Mouse (Mus musculus) megakaryocyte, embryonic 14.5 days (primary cell): ENCODE data around the gene Lin28b. TPM values are rescaled to one million over a fixed set of nuclear protein-coding genes. Genes with fewer than 3 reads are reported as not detected.
A peak's percentile ranks its signal among the peaks of the same experiment; 100 is the strongest.
"Not testable (repeated sequence)": the region's sequence is repeated elsewhere in the genome, so short reads cannot be mapped to it uniquely, and the experiment has no call there.

Experiments
- H3K27me3 ChIP-seq: replicated peaks from 2 replicates; pipeline ENCODE3; 2012; ENCODE audit warnings: inconsistent platforms
- H3K36me3 ChIP-seq: replicated peaks from 2 replicates; pipeline ENCODE3; 2012; ENCODE audit warnings: low read length, inconsistent platforms, mixed read lengths
- H3K4me1 ChIP-seq: 2 replicates; pipeline ENCODE4 v1.6.1; 2012; ENCODE audit warnings: inconsistent platforms
- H3K4me3 ChIP-seq: replicated peaks from 2 replicates; pipeline ENCODE3; 2012; ENCODE audit warnings: moderate library complexity, mild to moderate bottlenecking, inconsistent platforms
- H3K9me3 ChIP-seq: 2 replicates; pipeline ENCODE4 v1.6.1; 2012; ENCODE audit warnings: inconsistent platforms
- FLI1 ChIP-seq: IDR thresholded peaks from 2 replicates; pipeline ENCODE4 v1.6.1; 2012; ENCODE audit warnings: low read length, inconsistent platforms, mixed read lengths
- GATA1 ChIP-seq: IDR thresholded peaks from 3 replicates; pipeline ENCODE4 v1.6.1; 2012; ENCODE audit warnings: mixed read lengths, low read length, inconsistent platforms, borderline replicate concordance
- polyA plus RNA-seq: library from polyadenylated mRNA; stranded (reverse); fragments of >175 nt; gene quantifications from 2 replicates; pipeline ENCODE4 v1.2.3, GENCODE M21; 2012; ENCODE audit warnings: low replicate concordance; ENCODE audit not compliant: insufficient read depth

Gene Lin28b
- polyA plus RNA-seq, 1 experiment: 0.48 TPM

DNA sequence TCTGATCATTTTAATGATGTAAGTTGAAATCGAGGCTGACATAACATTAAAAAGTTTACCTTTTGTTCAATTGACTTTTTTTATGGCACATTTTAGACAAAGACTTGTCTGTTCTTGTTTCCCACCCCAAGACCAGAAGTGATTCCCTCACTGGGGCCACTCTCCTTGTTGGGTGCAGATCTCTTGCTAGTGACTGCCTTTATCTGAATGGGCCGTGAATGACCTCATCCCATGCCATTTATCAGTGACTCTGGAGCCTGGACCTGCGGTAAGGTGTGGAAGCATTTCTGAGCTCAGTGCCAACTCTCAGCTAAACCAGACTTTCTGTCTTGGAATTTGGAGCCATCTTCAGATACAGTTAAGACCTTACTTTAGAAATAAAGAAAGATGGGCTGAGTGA, 116.6 kb downstream of the Lin28b start:
- TF ChIP-seq FLI1 (no peak), GATA1 (no peak)
- Histone ChIP-seq H3K36me3 (no peaks in the 10 kb centered on the region), H3K4me1 (peaks cover 5% of the 10 kb centered on the region; the same call in 1 of the 2 replicates), H3K9me3 (no peaks in the 10 kb centered on the region), H3K27me3 (peaks cover 13% of the 10 kb centered on the region), H3K4me3 (no peak overlapping the region)

- Histone ChIP-seq H3K36me3 (no peaks in the 10 kb centered on the region), H3K4me1 (peaks cover 9% of the 10 kb centered on the region), H3K4me3 (no peak overlapping the region), H3K27me3 (peaks cover 26% of the 10 kb centered on the region), H3K9me3 (no peaks in the 10 kb centered on the region)
- TF ChIP-seq FLI1 (no peak), GATA1 (no peak)
Measured at GRCm38 (mm10) chr10:45366987-45367705, 119.0 kb downstream of the Lin28b start.

DNA sequence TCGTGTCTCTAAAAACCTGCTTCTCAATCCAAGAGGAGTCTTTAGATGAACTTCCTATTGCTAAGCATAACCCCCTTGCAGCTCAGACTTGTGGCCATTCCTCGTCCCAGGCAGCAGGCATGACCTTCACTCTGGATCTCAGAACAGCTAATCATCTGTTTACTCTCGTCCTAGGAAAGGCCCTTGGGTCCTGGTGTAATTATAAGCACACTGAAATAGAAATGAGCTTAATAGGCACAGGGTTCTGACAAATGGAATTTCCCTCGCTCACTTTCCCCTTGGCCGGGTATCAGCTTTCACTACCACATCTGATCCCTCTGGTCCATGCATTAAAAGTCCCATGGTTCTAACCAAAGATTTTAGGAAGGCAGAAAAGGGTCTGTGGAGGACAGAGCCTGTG, 122.8 kb downstream of the Lin28b start:
- H3K9me3 ChIP-seq: no peaks in the 10 kb centered on the region
- no peaks in the 10 kb centered on the region for H3K36me3 ChIP-seq
- peaks cover 40% of the 10 kb centered on the region for H3K27me3 ChIP-seq
- TF ChIP-seq GATA1 (no peak), FLI1 (no peak)
- H3K4me1 ChIP-seq: peaks cover 4% of the 10 kb centered on the region; the same call in 1 of the 2 replicates
- no peak overlapping the region for H3K4me3 ChIP-seq

DNA sequence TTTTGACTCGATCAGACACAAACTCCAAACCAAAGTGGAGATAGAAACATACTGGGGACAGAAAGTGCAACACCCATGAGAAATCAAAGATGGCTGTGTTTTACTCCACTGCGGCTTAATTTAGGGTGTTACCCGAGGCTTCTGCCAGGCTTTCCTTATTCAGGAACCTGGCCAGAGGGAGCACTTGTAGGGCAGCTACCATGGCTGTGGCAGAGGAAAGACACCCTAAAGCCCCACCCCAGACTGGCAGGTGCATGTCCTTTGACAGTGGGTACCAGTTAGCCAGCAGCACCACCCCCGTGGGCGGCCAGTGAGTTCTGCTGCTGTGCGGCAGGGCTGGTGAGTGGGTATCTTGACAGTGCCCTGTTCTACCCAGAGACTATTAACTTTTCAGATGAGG, 130.1 kb downstream of the Lin28b start:
- TF ChIP-seq FLI1 (no peak), GATA1 (no peak)
- Histone ChIP-seq H3K27me3 (peaks cover 19% of the 10 kb centered on the region), H3K36me3 (no peaks in the 10 kb centered on the region), H3K4me3 (no peak overlapping the region), H3K9me3 (no peaks in the 10 kb centered on the region), H3K4me1 (no peaks in the 10 kb centered on the region; the same call in none of the 2 replicates)

- H3K27me3 ChIP-seq, H3K4me1 ChIP-seq, H3K36me3 ChIP-seq, H3K4me3 ChIP-seq: not testable (repeated sequence)
- peaks cover 11% of the 10 kb centered on the region for H3K9me3 ChIP-seq
Measured at GRCm38 (mm10) chr10:45348143-45348542, 138.1 kb downstream of the Lin28b start.

DNA sequence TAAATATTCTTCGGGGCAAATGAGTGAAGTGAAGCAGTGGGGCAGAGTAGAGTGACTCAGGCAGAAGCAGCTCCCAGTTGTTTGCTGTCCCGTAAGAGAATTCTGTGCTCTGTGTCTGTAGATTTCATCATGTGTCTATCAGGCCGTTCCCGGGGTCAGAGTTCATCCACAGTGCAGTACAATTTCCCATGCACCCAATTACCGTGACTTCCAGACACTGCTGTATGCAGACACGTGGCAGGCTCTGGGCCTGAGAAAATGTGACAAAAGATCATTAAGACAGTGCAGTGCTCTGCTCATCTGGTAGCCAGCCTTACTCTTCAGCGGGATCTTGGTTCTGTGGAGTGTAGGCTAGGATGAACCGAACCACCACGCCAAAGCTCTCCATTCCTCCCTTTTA, 141.0 kb downstream of the Lin28b start:
- TF ChIP-seq GATA1: no peak
- TF ChIP-seq FLI1: no peak
- H3K27me3 ChIP-seq: peaks cover 1% of the 10 kb centered on the region
- peaks cover 11% of the 10 kb centered on the region for H3K9me3 ChIP-seq
- no peaks in the 10 kb centered on the region for H3K36me3 ChIP-seq
- H3K4me3 ChIP-seq: no peak overlapping the region
- no peaks in the 10 kb centered on the region for H3K4me1 ChIP-seq

DNA sequence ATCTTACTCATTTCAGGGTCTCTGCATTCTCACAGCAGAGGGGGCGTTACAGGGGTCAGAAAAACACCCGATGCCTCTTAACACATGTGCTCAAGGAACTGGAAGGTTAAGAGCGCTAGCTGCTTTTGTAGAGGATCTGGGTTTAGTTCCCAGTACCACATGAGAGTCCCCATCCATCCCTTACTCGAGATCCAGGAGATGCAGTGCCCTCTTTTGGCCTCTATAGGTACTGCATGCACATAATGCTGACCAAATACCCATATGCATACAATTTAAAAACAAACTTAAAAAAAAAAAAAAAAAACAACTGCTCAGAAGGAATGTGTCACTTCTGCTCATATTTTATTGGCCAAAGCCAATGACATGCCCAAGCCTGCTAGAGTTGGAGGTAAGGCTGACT, 141.8 kb downstream of the Lin28b start:
- no peak for TF ChIP-seq FLI1
- TF ChIP-seq GATA1: no peak
- Histone ChIP-seq H3K4me1 (no peaks in the 10 kb centered on the region), H3K4me3 (no peak overlapping the region), H3K36me3 (no peaks in the 10 kb centered on the region), H3K9me3 (peaks cover 11% of the 10 kb centered on the region), H3K27me3 (peaks cover 4% of the 10 kb centered on the region)

DNA sequence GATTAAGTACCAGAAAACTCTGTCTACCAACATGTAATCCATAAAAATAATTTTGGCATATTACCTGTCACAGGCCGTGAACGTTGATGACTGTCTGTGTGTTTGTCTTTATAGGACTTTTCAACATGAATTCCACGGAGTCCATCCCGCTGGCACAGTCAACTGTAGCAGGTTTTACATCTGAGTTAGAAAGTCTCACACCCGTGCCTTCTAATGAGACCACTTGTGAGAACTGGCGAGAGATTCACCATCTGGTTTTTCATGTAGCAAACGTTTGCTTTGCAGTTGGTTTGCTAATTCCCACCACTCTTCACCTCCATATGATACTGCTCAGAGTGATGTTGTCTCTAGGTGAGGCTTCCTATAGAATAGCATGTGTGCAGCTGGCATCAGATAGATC, 147.1 kb downstream of the Lin28b start:
- Histone ChIP-seq H3K4me1 (peaks cover 9% of the 10 kb centered on the region), H3K36me3 (no peaks in the 10 kb centered on the region), H3K27me3 (peaks cover 44% of the 10 kb centered on the region), H3K4me3 (no peak overlapping the region), H3K9me3 (peaks cover 3% of the 10 kb centered on the region)
- TF ChIP-seq FLI1 (no peak), GATA1 (no peak)

- Histone ChIP-seq H3K36me3 (no peaks in the 10 kb centered on the region), H3K27me3 (peaks cover 54% of the 10 kb centered on the region), H3K4me3 (peak within 1 kb of the TSS; percentile 91), H3K9me3 (peaks cover 5% of the 10 kb centered on the region), H3K4me1 (peaks cover 9% of the 10 kb centered on the region)
- no peak for TF ChIP-seq GATA1
- TF ChIP-seq FLI1: no peak
Measured at GRCm38 (mm10) chr10:45335434-45336422, 150.5 kb downstream of the Lin28b start, which contains the start of gene Bves. Bves (plus strand) TSS chr10:45335772.

DNA sequence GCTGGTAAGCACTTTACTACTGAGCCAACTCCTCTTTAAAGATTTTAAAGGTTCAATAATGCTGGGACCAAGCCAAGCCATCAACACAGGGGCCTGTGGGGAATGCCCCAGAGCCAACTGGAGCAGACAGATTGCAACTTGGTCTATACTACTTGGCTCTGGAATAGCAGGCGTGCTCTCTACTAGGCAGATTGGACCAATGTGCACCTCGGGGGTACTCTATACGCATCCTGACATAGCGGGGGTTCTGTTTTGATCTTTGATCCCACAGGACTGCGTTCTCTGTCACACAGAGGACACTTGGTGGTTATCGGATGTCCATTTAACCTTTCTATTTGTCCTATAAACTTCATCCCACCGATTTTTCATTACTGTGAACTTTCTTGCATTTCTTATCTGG, 151.3 kb downstream of the Lin28b start:
- H3K9me3 ChIP-seq: peaks cover 5% of the 10 kb centered on the region
- TF ChIP-seq GATA1 (no peak), FLI1 (no peak)
- peaks cover 9% of the 10 kb centered on the region for H3K4me1 ChIP-seq
- no peaks in the 10 kb centered on the region for H3K36me3 ChIP-seq
- peaks cover 52% of the 10 kb centered on the region for H3K27me3 ChIP-seq
- no peak overlapping the region for H3K4me3 ChIP-seq
